Mouse (Mus musculus) spleen, embryonic (tissue): ENCODE data around the gene Sag.

Source experiments
- CTCF ChIA-PET: fragments of 350-600 bp; sonication (Branson Sonifier 250); formaldehyde crosslinking; loops from one replicate; lab custom pipeline; 2022; lab: Charles Lee

Gene Sag

GRCm38 (mm10) chr1:87852081-87852790 lies 48.8 kb downstream of the Sag start:
- CTCF ChIA-PET: interaction anchor here (1.0 kb wide), 1 partner anchor 29 kb away, joined by 3 read pairs; no protein-coding TSS in a partner anchor

GRCm38 (mm10) chr1:87852892-87853600 lies 49.6 kb downstream of the Sag start, which contains the start of gene Dgkd:
Gene Dgkd, plus strand, starts transcription at chr1:87853287.
- CTCF ChIA-PET: no interaction called here

DNA sequence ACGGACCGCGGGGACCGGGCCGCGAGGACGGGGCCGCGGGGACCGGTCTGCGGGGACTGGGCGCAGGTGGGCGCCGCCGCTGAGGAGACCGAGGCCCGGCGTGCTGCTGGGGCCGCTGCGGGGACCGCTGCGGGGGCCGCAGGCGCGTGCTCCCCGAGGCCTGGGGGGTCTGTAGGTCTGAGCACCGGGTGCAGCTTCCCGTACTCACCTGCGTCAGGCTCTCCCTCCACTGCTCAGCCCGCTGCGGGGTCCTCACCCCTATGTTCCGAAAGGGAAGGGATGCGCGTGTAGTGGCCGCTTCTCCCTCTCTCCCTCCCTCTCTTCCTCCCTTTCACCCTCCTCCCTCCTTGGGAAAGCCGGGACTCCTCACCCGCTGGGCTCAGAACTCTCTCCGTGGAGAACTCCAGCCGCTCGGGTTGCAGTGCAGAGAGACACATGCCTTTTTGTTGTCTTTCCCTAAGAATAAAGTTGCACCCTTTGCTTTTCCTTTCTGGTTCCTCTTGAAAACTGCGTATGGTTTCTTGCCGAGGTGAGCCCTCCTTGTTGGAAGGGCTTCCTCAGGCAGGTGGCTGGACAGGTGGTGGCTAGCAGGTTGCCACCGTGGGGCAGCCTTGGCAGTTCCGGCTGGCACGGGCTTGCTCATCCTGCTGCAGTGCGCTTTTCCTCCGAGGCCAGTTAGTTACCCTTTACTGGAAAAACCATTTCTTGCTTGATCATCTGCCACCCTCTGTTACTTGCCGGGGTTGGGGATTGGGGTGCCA lies 50.3 kb downstream of the Sag start:
- CTCF ChIA-PET: interaction anchor here (1.4 kb wide), 1 partner anchor 25 kb away, joined by 6 read pairs; no protein-coding TSS in a partner anchor

- CTCF ChIA-PET: interaction anchor here (1.4 kb wide), 1 partner anchor 26 kb away, joined by 6 read pairs; no protein-coding TSS in a partner anchor
Measured at GRCm38 (mm10) chr1:87854411-87854810, 50.9 kb downstream of the Sag start.

DNA sequence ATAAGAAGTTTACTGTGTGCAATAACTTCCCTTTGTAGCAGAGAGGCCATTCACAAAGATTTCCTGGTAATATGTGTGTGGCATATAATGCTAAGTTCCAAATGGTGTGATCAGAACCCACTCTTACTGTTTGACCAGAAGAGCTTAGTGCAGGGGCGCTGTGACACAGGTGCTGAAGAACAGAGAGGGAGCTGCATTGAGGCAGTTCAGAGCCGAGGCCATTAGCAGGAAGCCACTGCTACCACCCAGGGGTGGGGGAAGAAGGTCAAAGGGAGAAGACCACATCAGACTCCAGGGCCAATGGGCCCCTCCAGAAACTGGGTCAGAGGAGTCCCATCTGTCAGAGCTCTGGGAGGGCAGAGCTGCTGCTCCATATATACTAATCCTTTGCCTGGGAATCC lies 51.4 kb downstream of the Sag start:
- CTCF ChIA-PET: interaction anchor here (0.5 to 1.4 kb wide), 2 partner anchors 26 to 45 kb away, joined by 6 read pairs; no protein-coding TSS in a partner anchor

DNA sequence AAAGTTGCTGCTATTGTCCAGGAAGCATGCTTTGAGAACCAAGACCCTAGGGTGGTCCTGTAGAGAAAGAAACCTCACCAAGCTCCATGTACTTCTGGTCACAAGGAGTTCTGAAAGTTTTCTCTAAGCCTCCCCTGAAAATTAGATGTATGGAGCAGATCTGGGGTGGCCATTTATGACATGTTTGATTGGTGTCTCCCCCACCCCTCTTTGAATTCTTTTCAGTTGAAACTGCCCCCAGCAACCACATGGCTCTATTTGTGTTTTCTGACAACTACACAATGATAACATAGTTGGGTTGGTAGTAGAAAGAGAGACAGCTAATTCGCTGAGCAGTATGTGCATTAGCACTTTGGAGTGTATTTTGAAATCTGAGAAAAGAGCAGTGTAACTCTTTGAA lies 52.0 kb downstream of the Sag start:
- CTCF ChIA-PET: interaction anchor here (0.5 to 1.5 kb wide), 3 partner anchors 15 to 436 kb away, joined by 4 to 6 read pairs (median 4); no protein-coding TSS in a partner anchor

DNA sequence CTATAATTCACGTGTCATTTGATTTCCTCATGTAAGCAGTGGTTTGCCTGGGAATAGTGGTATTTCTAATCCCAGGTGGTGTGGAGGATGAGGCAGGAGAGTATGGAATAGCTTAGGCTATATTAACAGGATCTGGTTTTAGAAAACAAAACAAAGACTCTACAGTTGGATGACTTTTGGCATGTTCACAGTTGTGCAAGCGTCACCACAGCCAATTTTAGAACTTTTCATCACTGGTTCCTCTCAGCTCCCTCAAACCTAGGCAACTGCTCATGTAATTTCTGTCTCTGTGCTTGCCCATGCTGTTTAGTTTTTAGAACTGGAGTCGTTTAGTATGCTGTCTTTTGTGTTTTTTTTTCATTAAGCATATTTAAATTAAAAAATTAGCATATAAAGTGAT lies 53.3 kb downstream of the Sag start:
- CTCF ChIA-PET: interaction anchor here (1.2 to 1.5 kb wide), 2 partner anchors 11 to 14 kb away, joined by 4 to 5 read pairs; no protein-coding TSS in a partner anchor

DNA sequence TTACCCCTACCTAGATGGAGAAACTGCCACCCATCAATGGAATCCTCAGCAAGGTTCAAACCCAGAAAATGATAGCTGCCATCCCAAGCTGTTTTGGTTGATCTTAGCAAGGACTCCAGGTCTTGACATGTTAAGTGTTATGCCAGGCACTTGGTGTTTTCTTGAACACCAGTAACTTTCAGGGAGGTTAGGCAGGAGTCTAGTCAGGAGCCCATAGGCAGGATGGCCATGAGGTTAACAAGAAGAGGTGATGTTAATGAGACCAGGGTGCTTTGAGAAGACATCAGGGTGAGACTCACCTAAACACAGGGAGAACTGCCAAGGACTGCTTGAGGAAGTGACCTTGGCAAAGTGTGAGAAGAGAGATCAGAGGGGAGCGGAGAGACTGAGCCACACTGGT lies 54.6 kb downstream of the Sag start:
- CTCF ChIA-PET: no interaction called here

DNA sequence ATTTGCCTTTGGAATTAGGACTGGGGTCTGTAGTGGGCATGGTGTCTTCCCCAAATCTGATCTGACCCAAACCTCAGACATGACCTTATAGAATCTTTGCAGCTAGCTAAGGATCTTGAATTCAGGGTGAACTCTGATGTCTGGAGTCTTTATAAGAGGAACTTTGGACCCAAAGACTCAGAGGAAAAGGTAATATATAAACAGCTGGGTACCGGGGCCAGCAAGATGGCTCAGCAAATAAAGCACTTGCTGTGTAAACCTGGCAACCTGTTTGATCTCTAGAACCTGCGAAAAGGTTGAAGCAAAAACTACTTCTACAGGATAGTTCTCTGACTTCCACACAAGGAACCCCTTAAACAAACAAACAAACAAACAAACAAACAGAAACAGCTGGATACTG lies 55.0 kb downstream of the Sag start:
- CTCF ChIA-PET: no interaction called here

DNA sequence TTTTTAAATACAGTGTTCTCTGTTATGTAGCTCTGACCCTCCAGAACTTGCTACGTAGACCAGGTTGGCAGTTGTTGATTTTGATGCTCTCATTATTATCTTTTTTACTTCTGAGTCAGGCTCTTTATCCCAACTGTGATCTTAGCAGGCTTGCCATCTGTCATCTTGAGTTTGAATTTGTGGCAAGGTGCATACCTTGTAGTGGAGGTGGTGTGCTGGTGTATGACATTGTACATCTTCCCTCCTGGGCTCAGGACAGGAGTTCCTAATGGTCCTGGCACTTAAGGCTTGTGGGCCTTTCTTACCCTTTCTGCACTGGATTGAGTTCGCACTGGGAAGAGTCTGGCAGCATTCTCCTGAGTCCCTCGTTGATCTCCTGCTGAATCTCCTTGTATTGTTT lies 60.1 kb downstream of the Sag start:
- CTCF ChIA-PET: interaction anchor here (1.5 kb wide), 1 partner anchor 35 kb away, joined by 4 read pairs; no protein-coding TSS in a partner anchor

DNA sequence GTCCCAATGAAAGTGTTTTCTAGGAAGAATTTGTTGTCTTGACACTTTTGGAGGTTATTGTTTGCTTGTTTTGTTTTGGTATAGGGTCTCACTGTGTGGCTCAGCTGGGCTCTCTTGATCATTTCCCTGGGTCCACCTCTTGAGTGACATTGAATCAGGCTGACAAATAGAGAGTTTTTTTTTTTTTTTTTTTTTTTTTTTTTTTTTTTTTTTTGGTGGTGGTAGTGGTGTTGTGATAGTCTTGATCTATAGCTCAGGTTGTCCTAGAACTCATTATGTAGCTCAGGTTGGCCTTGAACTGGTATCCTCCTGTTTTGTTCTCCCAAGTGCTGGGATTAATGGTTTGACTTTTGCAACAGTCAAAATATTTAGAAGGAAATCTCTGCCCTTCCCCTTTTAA lies 61.4 kb downstream of the Sag start:
- CTCF ChIA-PET: interaction anchor here (0.7 to 1.5 kb wide), 2 partner anchors 31 to 36 kb away, joined by 3 to 4 read pairs; no protein-coding TSS in a partner anchor

DNA sequence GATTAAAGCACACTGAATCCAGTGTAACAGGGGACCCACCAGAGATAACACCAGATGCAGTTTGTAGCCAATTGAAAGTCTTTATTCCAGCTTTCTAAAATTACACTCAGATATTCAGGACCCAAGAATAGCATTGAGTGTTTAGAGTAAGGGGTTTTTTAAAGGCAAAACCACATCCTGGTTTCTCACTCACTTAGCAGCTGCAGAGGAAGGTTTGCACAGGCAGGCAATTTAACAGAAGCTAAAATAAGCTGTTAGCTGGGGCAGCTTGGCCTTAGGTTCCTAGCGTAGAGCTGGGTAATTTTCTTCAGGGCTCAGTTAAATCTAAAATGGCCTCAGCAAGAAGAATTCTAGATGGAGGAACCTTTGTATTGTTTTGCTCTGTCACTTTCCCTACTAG lies 63.2 kb downstream of the Sag start:
- CTCF ChIA-PET: interaction anchor here (0.5 kb wide), 1 partner anchor 105 kb away, joined by 9 read pairs; no protein-coding TSS in a partner anchor

GRCm38 (mm10) chr1:87871546-87871945 lies 68.1 kb downstream of the Sag start:
- CTCF ChIA-PET: interaction anchor here (0.6 kb wide), 1 partner anchor 434 kb away, joined by 7 read pairs; no protein-coding TSS in a partner anchor

DNA sequence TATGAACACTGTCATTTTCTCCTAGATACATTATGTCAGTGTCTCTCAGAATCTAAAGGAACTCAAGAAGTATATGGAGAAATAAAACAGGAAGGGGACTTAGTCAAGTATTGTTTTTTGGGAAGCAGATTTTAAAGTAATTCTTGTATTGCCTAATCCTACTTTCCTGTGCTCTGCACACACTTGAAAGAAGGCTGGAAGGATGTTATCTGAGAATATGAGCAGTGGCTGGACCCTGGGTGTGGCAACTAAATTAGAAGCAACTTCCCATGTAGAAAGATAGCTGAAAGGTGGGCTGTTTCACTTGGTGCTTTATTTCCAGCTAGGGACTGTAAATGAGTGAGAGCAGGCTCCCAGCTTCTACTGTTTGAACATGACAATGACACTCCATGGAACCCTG lies 69.6 kb downstream of the Sag start:
- CTCF ChIA-PET: interaction anchor here (0.6 to 0.7 kb wide), 2 partner anchors 27 to 88 kb away, joined by 3 read pairs; no protein-coding TSS in a partner anchor

DNA sequence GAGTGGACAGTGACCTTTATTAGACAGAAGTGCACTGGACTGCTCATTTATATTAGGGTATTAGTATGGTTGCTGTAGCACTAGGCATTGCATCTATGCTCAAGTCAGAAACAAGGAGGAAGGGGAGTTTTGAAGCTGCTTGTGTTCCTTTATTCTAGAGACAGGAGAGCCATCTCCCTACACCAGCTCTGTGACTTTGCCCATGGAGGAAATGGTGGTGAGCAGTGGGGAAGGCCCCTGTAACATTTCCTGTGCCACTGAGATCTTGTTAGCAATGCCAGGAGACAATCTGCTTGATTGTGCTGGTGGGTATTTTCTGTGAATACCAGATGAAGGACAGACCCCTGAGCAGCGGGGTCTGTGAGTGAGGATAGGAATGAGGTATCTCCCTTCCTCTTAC lies 72.6 kb downstream of the Sag start:
- CTCF ChIA-PET: interaction anchor here (0.6 kb wide), 1 partner anchor 32 kb away, joined by 3 read pairs; no protein-coding TSS in a partner anchor

- CTCF ChIA-PET: interaction anchor here (0.6 to 0.7 kb wide), 2 partner anchors 29 to 431 kb away, joined by 5 read pairs; no protein-coding TSS in a partner anchor
Measured at GRCm38 (mm10) chr1:87877552-87878283, 74.2 kb downstream of the Sag start.

GRCm38 (mm10) chr1:87879034-87879433 lies 75.6 kb downstream of the Sag start:
- CTCF ChIA-PET: no interaction called here

- CTCF ChIA-PET: interaction anchor here (0.6 to 0.7 kb wide), 2 partner anchors 52 to 169 kb away, joined by 3 read pairs; no protein-coding TSS in a partner anchor
Measured at GRCm38 (mm10) chr1:87879494-87880325, 76.2 kb downstream of the Sag start.

DNA sequence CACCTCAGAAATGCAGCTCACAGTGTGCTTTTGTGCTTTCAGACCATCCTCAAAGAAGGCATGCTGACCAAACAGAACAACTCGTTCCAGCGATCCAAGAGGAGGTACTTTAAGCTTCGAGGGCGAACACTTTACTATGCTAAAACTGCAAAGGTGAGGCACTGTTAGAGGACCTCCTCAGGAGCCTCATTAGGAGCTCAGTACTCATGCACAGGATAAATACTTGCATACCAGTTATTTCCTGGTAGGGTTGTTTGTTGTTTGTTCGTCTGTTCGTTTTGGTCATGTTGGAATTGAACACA lies 76.8 kb downstream of the Sag start:
- CTCF ChIA-PET: interaction anchor here (0.7 kb wide), 1 partner anchor 170 kb away, joined by 3 read pairs; no protein-coding TSS in a partner anchor
